Mouse (Mus musculus): ENCODE results near the gene Gcnt2. TPM values are rescaled to one million over a fixed set of nuclear protein-coding genes. Genes with fewer than 3 reads are reported as not detected.
"Not testable (repeated sequence)": the region's sequence is repeated elsewhere in the genome, so short reads cannot be mapped to it uniquely, and the experiment has no call there.

Gcnt2 gene
- polyA plus RNA-seq, 1 experiment from 2014 or later, result 3.3 TPM

- Histone ChIP-seq H3K9ac (replicated peaks) (no peak overlapping the region), H3K9me3 (no peaks in the 10 kb centered on the region), H3K27me3 (no peaks in the 10 kb centered on the region), H3K4me2 (replicated peaks) (no peak overlapping the region), H3K27ac (replicated peaks) (no peak overlapping the region), H3K4me3 (no peak overlapping the region), H3K4me1 (no peaks in the 10 kb centered on the region), H3K36me3 (no peaks in the 10 kb centered on the region)
- WGBS, result 93% methylated on average over 10 of the region's 10 CpGs
- ATAC-seq (replicated peaks), result no peak
Measured at GRCm38 (mm10) chr13:40967609-40968008, 108.1 kb downstream of the Gcnt2 start.

GRCm38 (mm10) chr13:40968564-40968963 is 109.0 kb downstream of the Gcnt2 start:
- H3K4me3 ChIP-seq, result no peak overlapping the region
- H3K9me3 ChIP-seq, result no peaks in the 10 kb centered on the region
- no peak overlapping the region for H3K4me2 ChIP-seq (replicated peaks)
- no peaks in the 10 kb centered on the region for H3K36me3 ChIP-seq
- H3K9ac ChIP-seq (replicated peaks), result no peak overlapping the region
- no peaks in the 10 kb centered on the region for H3K4me1 ChIP-seq
- H3K27ac ChIP-seq (replicated peaks), result no peak overlapping the region
- WGBS, result 83% methylated on average over 5 of the region's 5 CpGs
- ATAC-seq (replicated peaks), result no peak
- H3K27me3 ChIP-seq, result no peaks in the 10 kb centered on the region

- Histone ChIP-seq H3K36me3 (no peaks in the 10 kb centered on the region), H3K4me2 (replicated peaks) (no peak overlapping the region), H3K27me3 (no peaks in the 10 kb centered on the region), H3K9ac (replicated peaks) (no peak overlapping the region), H3K4me1 (no peaks in the 10 kb centered on the region), H3K27ac (replicated peaks) (no peak overlapping the region), H3K4me3 (no peak overlapping the region), H3K9me3 (no peaks in the 10 kb centered on the region)
- no peak for ATAC-seq (replicated peaks)
- 91% methylated on average over 4 of the region's 4 CpGs for WGBS
Measured at GRCm38 (mm10) chr13:40969761-40970390, 110.3 kb downstream of the Gcnt2 start.

- H3K4me3 ChIP-seq, result no peak overlapping the region
- H3K4me1 ChIP-seq, result no peaks in the 10 kb centered on the region
- no peaks in the 10 kb centered on the region for H3K36me3 ChIP-seq
- no peaks in the 10 kb centered on the region for H3K27me3 ChIP-seq
- H3K9me3 ChIP-seq, result no peaks in the 10 kb centered on the region
- ATAC-seq (replicated peaks), result no peak
- no peak overlapping the region for H3K27ac ChIP-seq (replicated peaks)
- H3K9ac ChIP-seq (replicated peaks), result no peak overlapping the region
- H3K4me2 ChIP-seq (replicated peaks), result no peak overlapping the region
- 93% methylated on average over 5 of the region's 5 CpGs for WGBS
Measured at GRCm38 (mm10) chr13:40971261-40971660, 111.7 kb downstream of the Gcnt2 start.

- H3K9ac ChIP-seq (replicated peaks), result no peak overlapping the region
- H3K4me2 ChIP-seq (replicated peaks), result no peak overlapping the region
- 86% methylated on average over 2 of the region's 2 CpGs for WGBS
- ATAC-seq (replicated peaks), result no peak
- no peak overlapping the region for H3K4me3 ChIP-seq
- no peak overlapping the region for H3K27ac ChIP-seq (replicated peaks)
- no peaks in the 10 kb centered on the region for H3K36me3 ChIP-seq
- H3K9me3 ChIP-seq, result no peaks in the 10 kb centered on the region
- no peaks in the 10 kb centered on the region for H3K27me3 ChIP-seq
- H3K4me1 ChIP-seq, result no peaks in the 10 kb centered on the region
Measured at GRCm38 (mm10) chr13:40971831-40972230, 112.3 kb downstream of the Gcnt2 start.

GRCm38 (mm10) chr13:40972976-40973375 is 113.4 kb downstream of the Gcnt2 start:
- no peak overlapping the region for H3K4me3 ChIP-seq
- H3K36me3 ChIP-seq, result no peaks in the 10 kb centered on the region
- H3K4me2 ChIP-seq (replicated peaks), result no peak overlapping the region
- no peaks in the 10 kb centered on the region for H3K27me3 ChIP-seq
- no peak overlapping the region for H3K27ac ChIP-seq (replicated peaks)
- no peak for ATAC-seq (replicated peaks)
- 90% methylated on average over 5 of the region's 5 CpGs for WGBS
- H3K9me3 ChIP-seq, result no peaks in the 10 kb centered on the region
- H3K9ac ChIP-seq (replicated peaks), result no peak overlapping the region
- H3K4me1 ChIP-seq, result no peaks in the 10 kb centered on the region

- Histone ChIP-seq H3K27me3 (no peaks in the 10 kb centered on the region), H3K4me2 (replicated peaks) (no peak overlapping the region), H3K9me3 (no peaks in the 10 kb centered on the region), H3K27ac (replicated peaks) (no peak overlapping the region), H3K4me3 (no peak overlapping the region), H3K36me3 (no peaks in the 10 kb centered on the region), H3K4me1 (no peaks in the 10 kb centered on the region), H3K9ac (replicated peaks) (no peak overlapping the region)
- WGBS, result 11% methylated on average over 7 of the region's 7 CpGs
- no peak for ATAC-seq (replicated peaks)
Measured at GRCm38 (mm10) chr13:40977609-40978008, 118.1 kb downstream of the Gcnt2 start.

- Histone ChIP-seq H3K27ac (replicated peaks) (no peak overlapping the region), H3K4me3 (no peak overlapping the region), H3K9me3 (no peaks in the 10 kb centered on the region), H3K9ac (replicated peaks) (no peak overlapping the region), H3K36me3 (no peaks in the 10 kb centered on the region), H3K4me2 (replicated peaks) (no peak overlapping the region), H3K27me3 (no peaks in the 10 kb centered on the region), H3K4me1 (no peaks in the 10 kb centered on the region)
- ATAC-seq (replicated peaks), result no peak
- WGBS, result 89% methylated on average over 4 of the region's 4 CpGs
Measured at GRCm38 (mm10) chr13:40978652-40979051, 119.1 kb downstream of the Gcnt2 start.

- no peak overlapping the region for H3K4me3 ChIP-seq
- no peaks in the 10 kb centered on the region for H3K9me3 ChIP-seq
- H3K27me3 ChIP-seq, result no peaks in the 10 kb centered on the region
- H3K36me3 ChIP-seq, result no peaks in the 10 kb centered on the region
- H3K9ac ChIP-seq (replicated peaks), result no peak overlapping the region
- 56% methylated on average over 2 of the region's 2 CpGs for WGBS
- no peak overlapping the region for H3K27ac ChIP-seq (replicated peaks)
- no peak for ATAC-seq (replicated peaks)
- no peak overlapping the region for H3K4me2 ChIP-seq (replicated peaks)
- no peaks in the 10 kb centered on the region for H3K4me1 ChIP-seq
Measured at GRCm38 (mm10) chr13:40979321-40979720, 119.8 kb downstream of the Gcnt2 start.

GRCm38 (mm10) chr13:40982759-40983158 is 123.2 kb downstream of the Gcnt2 start:
- H3K27me3 ChIP-seq, result no peaks in the 10 kb centered on the region
- H3K27ac ChIP-seq (replicated peaks), result no peak overlapping the region
- 74% methylated on average over 1 of the region's 1 CpGs for WGBS
- no peak overlapping the region for H3K4me2 ChIP-seq (replicated peaks)
- H3K4me3 ChIP-seq, result no peak overlapping the region
- no peaks in the 10 kb centered on the region for H3K9me3 ChIP-seq
- no peaks in the 10 kb centered on the region for H3K4me1 ChIP-seq
- H3K9ac ChIP-seq (replicated peaks), result no peak overlapping the region
- no peaks in the 10 kb centered on the region for H3K36me3 ChIP-seq
- ATAC-seq (replicated peaks), result no peak

- no peak for ATAC-seq (replicated peaks)
- Histone ChIP-seq H3K27me3 (no peaks in the 10 kb centered on the region), H3K4me2 (replicated peaks) (no peak overlapping the region), H3K27ac (replicated peaks) (no peak overlapping the region), H3K9me3 (no peaks in the 10 kb centered on the region), H3K4me1 (no peaks in the 10 kb centered on the region), H3K9ac (replicated peaks) (no peak overlapping the region), H3K4me3 (no peak overlapping the region), H3K36me3 (no peaks in the 10 kb centered on the region)
- WGBS, result 95% methylated on average over 5 of the region's 5 CpGs
Measured at GRCm38 (mm10) chr13:40986081-40986480, 126.5 kb downstream of the Gcnt2 start.

GRCm38 (mm10) chr13:40987608-40988303 is 128.2 kb downstream of the Gcnt2 start:
- not testable (repeated sequence) for H3K4me1 ChIP-seq; H3K27me3 ChIP-seq; H3K4me2 ChIP-seq (replicated peaks); H3K36me3 ChIP-seq; H3K4me3 ChIP-seq; H3K9ac ChIP-seq (replicated peaks); ATAC-seq (replicated peaks); H3K9me3 ChIP-seq; H3K27ac ChIP-seq (replicated peaks)
- WGBS, result 66% methylated on average over 4 of the region's 4 CpGs

- no peak overlapping the region for H3K27ac ChIP-seq (replicated peaks)
- H3K27me3 ChIP-seq, result no peaks in the 10 kb centered on the region
- ATAC-seq (replicated peaks), result no peak
- H3K36me3 ChIP-seq, result no peaks in the 10 kb centered on the region
- no peak overlapping the region for H3K4me2 ChIP-seq (replicated peaks)
- WGBS, result 84% methylated on average over 2 of the region's 2 CpGs
- no peak overlapping the region for H3K9ac ChIP-seq (replicated peaks)
- no peaks in the 10 kb centered on the region for H3K4me1 ChIP-seq
- H3K9me3 ChIP-seq, result no peaks in the 10 kb centered on the region
- H3K4me3 ChIP-seq, result no peak overlapping the region
Measured at GRCm38 (mm10) chr13:40988418-40988817, 128.9 kb downstream of the Gcnt2 start.
